Comparison of ENCODE assay signal across 17 mouse cellular contexts in genomic region chr6:61523748-61524493, GRCm38 (mm10).
A peak's percentile ranks its signal among the peaks of the same experiment; 100 is the strongest.
DNase-seq lines count a peak whose midpoint lies in the region; ATAC-seq lines count a peak whose summit lies in the region.
"Had no signal": no experiment of that assay in that cellular context is flagged by ENCODE, and none has a peak within 500 bp of the region (broad histone marks: within the 10 kb centered on the region; RNA-seq: fewer than 3 reads in every experiment).

No protein-coding gene starts in this region.

- H3K27me3 ChIP-seq in lung, embryonic 15.5 days: no peaks in the 10 kb centered on the region
- H3K27me3 ChIP-seq in embryonic facial prominence, embryonic 15.5 days: no peaks in the 10 kb centered on the region
- no peaks in the 10 kb centered on the region for H3K27me3 ChIP-seq in stomach, embryonic 14.5 days (ENCODE audit: control insufficient read depth, insufficient read depth, low read length)
- H3K27me3 ChIP-seq: liver, embryonic 12.5 days; midbrain, embryonic 12.5 days; neural tube, embryonic 15.5 days; Patski had no signal

- H3K9ac ChIP-seq in lung, embryonic 15.5 days: no peak overlapping the region
- no peak overlapping the region for H3K9ac ChIP-seq in embryonic facial prominence, embryonic 15.5 days
- H3K9ac ChIP-seq in stomach, embryonic 14.5 days (replicated peaks; ENCODE audit: low read depth, low read length): no peak overlapping the region
- H3K9ac ChIP-seq: liver, embryonic 12.5 days; midbrain, embryonic 12.5 days; neural tube, embryonic 15.5 days had no signal

- peak; percentile 16 to 22 for DNase-seq in cerebellum, postnatal 10 days
- no peak for DNase-seq in cerebellum, adult 11 months
- DNase-seq in lung, postnatal 4 days: no peak
- no peak for DNase-seq in neural tube, embryonic 10.5 days (ENCODE audit: extremely low spot score, low spot score)
- no peak for DNase-seq in yolk sac, embryonic 10.5 days (ENCODE audit: low spot score)
- DNase-seq: cerebellum, postnatal 36 days; heart, adult 11 months; heart, postnatal 36 days; right cerebral cortex, postnatal 4 days had no signal

- H3K27ac ChIP-seq in lung, embryonic 15.5 days: no peak overlapping the region
- peak overlapping the region; percentile 45; the same call in 1 of the 2 replicates for H3K27ac ChIP-seq in embryonic facial prominence, embryonic 15.5 days (replicated peaks)
- no peak overlapping the region for H3K27ac ChIP-seq in stomach, embryonic 14.5 days (ENCODE audit: low read length)
- H3K27ac ChIP-seq: liver, embryonic 12.5 days; midbrain, embryonic 12.5 days; neural tube, embryonic 15.5 days had no signal

- WGBS in lung, embryonic 15.5 days: 23% methylated on average over 14 of the region's 14 CpGs
- WGBS in embryonic facial prominence, embryonic 15.5 days: 32% methylated on average over 14 of the region's 14 CpGs
- 22% methylated on average over 14 of the region's 14 CpGs for WGBS in stomach, embryonic 14.5 days

- no peak overlapping the region for H3K4me3 ChIP-seq in lung, embryonic 15.5 days
- no peak overlapping the region for H3K4me3 ChIP-seq in embryonic facial prominence, embryonic 15.5 days (replicated peaks)
- no peak overlapping the region for H3K4me3 ChIP-seq in stomach, embryonic 14.5 days (ENCODE audit: low read depth, low read length)
- H3K4me3 ChIP-seq: liver, embryonic 12.5 days; midbrain, embryonic 12.5 days; neural tube, embryonic 15.5 days had no signal

- no peaks in the 10 kb centered on the region for H3K36me3 ChIP-seq in lung, embryonic 15.5 days
- H3K36me3 ChIP-seq in embryonic facial prominence, embryonic 15.5 days: no peaks in the 10 kb centered on the region
- H3K36me3 ChIP-seq in stomach, embryonic 14.5 days (ENCODE audit: control insufficient read depth, insufficient read depth, low read length): no peaks in the 10 kb centered on the region
- H3K36me3 ChIP-seq: liver, embryonic 12.5 days; midbrain, embryonic 12.5 days; neural tube, embryonic 15.5 days had no signal

- ATAC-seq in lung, embryonic 15.5 days (ENCODE audit: borderline replicate concordance, extremely low read depth, low FRiP score, low TSS enrichment): peak; percentile 49; the same call in 1 of the 2 replicates
- 0 out of 2 replicates have a peak, but pooled peaks have one; percentile 15 for ATAC-seq in embryonic facial prominence, embryonic 15.5 days (ENCODE audit: insufficient number of reproducible peaks, low FRiP score, low TSS enrichment, low read depth)
- peak; percentile 86 for ATAC-seq in stomach, embryonic 14.5 days (ENCODE audit: insufficient number of reproducible peaks, insufficient read depth, low FRiP score, low read depth)
- ATAC-seq: forebrain, embryonic 14.5 days; liver, embryonic 12.5 days; Patski had no signal

- H3K9me3 ChIP-seq in lung, embryonic 15.5 days: no peaks in the 10 kb centered on the region
- H3K9me3 ChIP-seq in embryonic facial prominence, embryonic 15.5 days (replicated peaks): no peaks in the 10 kb centered on the region
- H3K9me3 ChIP-seq in stomach, embryonic 14.5 days (ENCODE audit: control insufficient read depth, low read depth, low read length): no peaks in the 10 kb centered on the region
- H3K9me3 ChIP-seq: liver, embryonic 12.5 days; midbrain, embryonic 12.5 days; neural tube, embryonic 15.5 days had no signal

- no peak overlapping the region for H3K4me2 ChIP-seq in lung, embryonic 15.5 days
- H3K4me2 ChIP-seq in embryonic facial prominence, embryonic 15.5 days (replicated peaks): no peak overlapping the region
- H3K4me2 ChIP-seq in stomach, embryonic 14.5 days (replicated peaks; ENCODE audit: low read depth, low read length): no peak overlapping the region
- H3K4me2 ChIP-seq: liver, embryonic 12.5 days; midbrain, embryonic 12.5 days; neural tube, embryonic 15.5 days had no signal

- 0 out of 2 replicates have a peak, but pooled peaks cover 5% of the 10 kb centered on the region for H3K4me1 ChIP-seq in lung, embryonic 15.5 days
- H3K4me1 ChIP-seq in embryonic facial prominence, embryonic 15.5 days: no peaks in the 10 kb centered on the region
- no peaks in the 10 kb centered on the region for H3K4me1 ChIP-seq in stomach, embryonic 14.5 days (ENCODE audit: control insufficient read depth, insufficient read depth, low read length)
- H3K4me1 ChIP-seq: liver, embryonic 12.5 days; midbrain, embryonic 12.5 days; neural tube, embryonic 15.5 days had no signal

Comparison
In these comparisons a context has a peak if more than half of its experiments do, and no peak if none do; other contexts are left out.
1. DNase-seq: peak in cerebellum, postnatal 10 days (2 of 2); none in cerebellum, adult 11 months (single experiment), lung, postnatal 4 days (0 of 2), neural tube, embryonic 10.5 days (single experiment) and yolk sac, embryonic 10.5 days (single experiment).
2. ATAC-seq: peak in every context shown above with its lines; median percentile 86 in stomach, embryonic 14.5 days; 49 in lung, embryonic 15.5 days; 15 in embryonic facial prominence, embryonic 15.5 days.